Mouse (Mus musculus): ENCODE data around the gene Pkn2.

DNA sequence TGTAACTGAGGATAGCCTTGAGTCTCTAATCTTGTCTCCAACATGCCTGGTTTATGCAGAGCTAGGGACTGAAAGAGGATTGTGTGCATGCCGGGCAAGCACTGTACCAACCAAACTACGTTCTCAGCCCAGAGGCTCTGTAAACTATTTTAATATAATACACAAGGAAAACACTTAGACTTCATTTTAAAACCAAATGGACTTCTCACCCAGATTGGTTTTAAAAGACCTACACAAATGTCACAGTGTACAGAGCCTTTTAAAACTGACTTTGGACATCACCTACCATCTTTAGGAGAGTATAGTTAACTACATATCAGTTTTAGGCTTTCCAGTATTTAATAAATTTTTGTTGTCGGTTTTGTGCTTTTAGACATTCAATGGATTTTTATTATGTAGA lies 48.9 kb downstream of the Pkn2 start:
- TF ChIP-seq EP300 (IDR thresholded peaks at IDR 0.05; ENCODE audit: insufficient read depth, low read depth, low read length) (no peak), CTCF (IDR thresholded peaks at IDR 0.05) (no peak)
